Mouse (Mus musculus): Measurements from ENCODE around the gene Socs1.

Gene Socs1

DNA sequence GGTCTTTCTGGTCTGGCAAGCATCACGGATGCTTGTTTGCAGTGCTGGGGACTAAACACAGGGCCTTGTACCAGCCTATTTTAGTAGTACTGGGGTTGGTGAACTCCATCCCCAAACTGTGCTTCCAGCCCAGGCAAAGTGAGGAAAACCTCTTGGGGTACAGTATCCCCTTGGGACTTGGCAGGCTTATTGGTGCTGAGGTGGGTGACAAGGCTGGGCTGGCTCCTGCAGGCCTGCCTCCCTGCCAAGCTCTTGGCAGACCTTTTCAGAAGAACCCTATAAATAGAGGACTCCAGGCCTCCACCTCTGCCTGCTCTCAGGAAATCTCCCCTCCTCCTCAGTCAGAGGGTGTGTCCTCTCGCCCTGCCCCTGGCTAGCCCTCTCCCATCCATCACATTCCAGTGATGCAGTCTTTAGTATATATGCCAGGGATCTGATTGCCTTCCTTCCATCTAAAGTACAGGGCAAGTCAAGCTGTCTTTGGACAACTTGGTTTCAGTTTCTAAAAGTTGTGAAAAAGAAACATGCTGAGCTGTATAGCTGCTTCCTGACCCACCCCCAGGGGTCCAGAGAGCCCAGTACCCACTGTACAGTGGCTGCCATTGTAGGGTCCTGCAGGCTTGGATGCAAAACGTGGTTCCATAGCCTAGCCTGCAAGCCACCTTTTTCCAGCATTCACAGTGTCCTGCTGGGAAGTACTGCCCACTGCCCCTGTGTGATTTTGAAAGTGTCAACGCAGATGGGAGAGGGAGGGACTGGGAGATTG lies 1.6 kb upstream of the Socs1 start:
- DNase-seq (ENCODE audit: low spot score) = no peak

- DNase-seq (ENCODE audit: low spot score) = peak; percentile 81
Observed at GRCm38 (mm10) chr16:10786288-10786687, 952 bp upstream of the Socs1 start.

DNA sequence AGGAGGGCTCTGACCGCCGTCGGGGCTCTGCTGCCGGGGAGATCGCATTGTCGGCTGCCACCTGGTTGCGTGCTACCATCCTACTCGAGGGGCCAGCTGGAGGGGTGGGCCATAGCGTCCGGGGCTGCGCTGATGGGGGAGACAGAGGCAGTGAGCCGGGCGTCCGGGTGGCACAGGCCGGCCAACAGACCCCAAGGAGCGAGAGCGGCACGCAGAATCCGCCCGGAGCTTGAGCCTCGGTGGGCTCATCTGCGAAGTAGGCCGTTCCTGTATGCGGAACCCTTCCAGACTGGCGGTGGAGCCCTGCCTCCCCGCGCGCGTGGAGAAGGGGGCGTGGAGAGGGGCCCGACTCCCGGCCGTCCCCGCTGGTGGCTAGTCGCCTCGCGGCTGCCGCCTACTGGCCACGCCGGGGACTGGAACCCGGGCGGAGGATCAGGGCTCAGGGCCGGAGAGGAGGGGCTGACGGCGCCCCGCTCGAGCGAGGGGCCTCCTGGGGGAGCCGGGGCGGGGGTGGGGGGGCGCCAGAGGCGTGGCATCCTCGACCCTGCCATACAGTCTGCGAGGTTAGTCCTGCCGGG lies 454 bp downstream of the Socs1 start:
- DNase-seq (ENCODE audit: low spot score) = peak; percentile 97

GRCm38 (mm10) chr16:10783883-10784792 lies 1.2 kb downstream of the Socs1 start:
- peak; percentile 69 for DNase-seq (ENCODE audit: low spot score)

- no peak for DNase-seq (ENCODE audit: low spot score)
Observed at GRCm38 (mm10) chr16:10783451-10783850, 1.9 kb downstream of the Socs1 start.

DNA sequence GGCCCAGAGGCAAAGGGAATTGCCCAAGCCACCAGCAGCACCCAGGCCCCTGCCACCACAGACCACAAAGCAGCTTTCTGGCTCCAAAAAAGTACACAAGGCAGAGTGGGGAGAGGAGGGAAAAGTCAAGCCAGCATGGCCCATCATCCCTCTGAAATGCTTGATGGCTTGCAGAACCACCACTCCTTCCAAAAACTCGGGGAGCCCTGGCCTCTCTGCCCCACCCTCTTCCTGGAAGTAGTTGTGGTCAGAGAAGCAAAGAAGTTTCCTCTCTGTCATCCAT lies 2.2 kb downstream of the Socs1 start:
- DNase-seq (ENCODE audit: low spot score) = no peak

- DNase-seq (ENCODE audit: low spot score) = no peak
Observed at GRCm38 (mm10) chr16:10782377-10783151, 2.8 kb downstream of the Socs1 start.

DNA sequence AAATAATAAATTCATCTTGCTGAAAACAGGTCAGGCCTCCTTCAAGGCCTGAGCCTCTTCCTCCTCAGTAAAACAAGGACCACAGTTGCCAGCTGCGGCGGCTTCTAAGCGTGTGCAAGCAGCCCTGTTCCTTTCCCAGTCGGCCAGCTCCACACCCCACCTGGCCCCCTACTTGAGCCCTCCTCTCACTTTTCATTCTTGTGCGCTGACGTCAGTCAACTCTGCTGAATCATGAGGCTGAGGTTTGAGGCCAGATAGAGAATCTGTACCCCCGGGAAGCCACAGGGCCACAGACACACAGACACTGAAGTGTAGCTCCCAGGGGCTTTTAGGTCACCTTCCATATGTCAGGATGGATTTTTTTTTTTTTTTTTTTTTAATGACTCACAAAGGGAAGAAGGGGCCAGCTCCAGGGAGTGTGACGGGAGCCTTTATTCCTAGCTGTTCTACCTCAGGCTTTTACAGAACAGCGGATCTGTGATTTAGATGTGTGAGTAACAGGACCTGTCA lies 3.4 kb downstream of the Socs1 start:
- no peak for DNase-seq (ENCODE audit: low spot score)

DNA sequence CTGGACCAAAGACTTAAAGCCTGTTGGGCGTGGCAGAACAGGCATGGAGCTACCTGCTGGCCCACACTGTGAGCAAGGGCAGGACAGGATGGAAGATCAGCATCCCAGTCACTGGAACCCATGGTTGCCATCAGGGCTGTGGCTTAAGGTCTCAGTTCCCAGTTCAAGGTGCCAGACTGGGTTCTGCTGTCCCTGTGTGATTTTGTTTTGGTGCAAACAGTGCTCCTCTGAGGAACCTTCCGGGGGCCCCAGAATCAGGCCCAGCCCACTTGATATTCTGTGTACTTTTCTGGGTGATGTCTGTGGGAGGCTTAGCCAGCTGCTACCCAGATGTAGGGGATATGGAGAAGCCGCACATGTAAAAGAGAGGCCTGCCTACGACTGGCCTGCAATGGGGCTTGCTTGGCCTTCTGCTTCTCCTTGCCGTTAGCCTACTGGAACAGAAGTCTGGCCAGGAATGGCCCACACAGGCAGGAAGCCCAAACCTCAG lies 4.7 kb downstream of the Socs1 start:
- no peak for DNase-seq (ENCODE audit: low spot score)

- no peak for DNase-seq (ENCODE audit: low spot score)
Observed at GRCm38 (mm10) chr16:10777579-10778160, 7.7 kb downstream of the Socs1 start.

GRCm38 (mm10) chr16:10776322-10776721 lies 9.0 kb downstream of the Socs1 start:
- DNase-seq (ENCODE audit: low spot score) = no peak

DNA sequence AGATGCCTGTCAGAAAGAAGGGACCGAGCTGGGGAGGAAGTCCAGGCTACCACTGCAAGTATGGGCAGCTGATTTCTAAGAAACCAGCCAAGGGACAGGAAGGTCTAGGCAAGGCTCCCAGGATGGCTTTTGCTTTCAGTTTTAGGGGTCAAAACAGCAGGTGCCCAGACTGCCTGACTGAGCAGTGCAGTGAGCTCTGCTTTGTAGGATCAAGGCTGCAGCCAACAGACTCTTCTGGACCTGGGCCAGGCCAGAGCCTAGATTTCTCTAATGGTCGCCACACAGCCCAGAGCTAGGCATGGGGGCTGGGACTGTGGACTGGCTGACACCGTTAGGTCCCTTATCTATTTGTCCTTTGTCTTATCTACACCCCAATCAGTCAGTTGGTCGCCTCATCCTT lies 10.6 kb downstream of the Socs1 start:
- DNase-seq (ENCODE audit: low spot score) = no peak

DNA sequence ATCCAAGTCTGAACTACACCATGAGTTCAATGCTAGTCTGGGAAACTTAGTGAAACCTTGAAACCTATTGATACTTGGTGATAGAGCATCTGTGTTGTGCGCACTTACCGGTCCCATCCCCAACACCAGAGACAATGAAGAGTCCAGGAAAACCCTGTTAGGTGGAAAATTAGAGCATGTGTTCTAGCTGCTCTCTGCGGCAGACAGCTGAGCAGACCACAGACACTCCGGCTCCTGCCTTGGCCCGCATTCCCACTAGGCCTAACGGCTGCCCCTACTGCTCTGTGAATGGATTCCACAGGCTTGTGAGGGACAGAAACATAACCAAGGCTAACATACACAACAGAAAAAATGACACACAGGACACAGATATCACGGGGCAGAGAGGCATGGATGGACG lies 11.8 kb downstream of the Socs1 start:
- DNase-seq (ENCODE audit: low spot score) = no peak

DNA sequence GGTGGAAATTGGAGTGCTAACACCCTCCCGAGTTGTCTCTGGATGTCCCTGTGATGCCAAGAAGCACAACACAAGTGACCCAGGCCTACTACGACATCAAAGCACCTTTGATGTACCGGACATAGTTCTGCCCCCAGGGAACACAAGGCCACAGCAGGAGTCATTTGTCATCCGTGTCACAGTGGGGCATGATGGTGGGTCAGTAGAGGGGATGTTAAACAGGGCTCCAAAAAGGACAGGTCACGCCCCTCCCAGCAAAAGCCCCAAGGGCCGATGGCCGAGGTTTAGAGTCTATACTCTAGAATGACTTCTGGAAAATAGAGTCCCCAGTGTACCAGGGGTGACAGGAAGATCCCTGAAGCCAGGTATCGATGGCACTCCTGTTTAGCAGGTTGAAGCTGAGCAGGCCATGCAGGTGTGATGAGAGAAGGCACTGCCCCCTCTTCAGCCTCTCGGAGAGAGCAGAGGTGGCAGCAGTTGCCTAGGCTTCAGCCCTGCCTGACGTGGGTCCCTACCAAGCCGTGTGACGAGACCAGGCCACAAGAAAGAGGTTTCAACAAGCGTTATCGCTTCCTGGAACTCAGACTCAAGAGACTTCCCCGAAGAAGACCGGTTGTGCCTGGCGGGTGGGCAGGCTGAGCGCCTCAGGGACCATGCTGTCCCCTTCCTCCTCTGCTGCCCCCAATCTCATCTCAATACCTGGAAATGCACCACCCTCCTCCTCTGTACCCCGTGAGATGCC lies 13.4 kb downstream of the Socs1 start:
- no peak for DNase-seq (ENCODE audit: low spot score)

DNA sequence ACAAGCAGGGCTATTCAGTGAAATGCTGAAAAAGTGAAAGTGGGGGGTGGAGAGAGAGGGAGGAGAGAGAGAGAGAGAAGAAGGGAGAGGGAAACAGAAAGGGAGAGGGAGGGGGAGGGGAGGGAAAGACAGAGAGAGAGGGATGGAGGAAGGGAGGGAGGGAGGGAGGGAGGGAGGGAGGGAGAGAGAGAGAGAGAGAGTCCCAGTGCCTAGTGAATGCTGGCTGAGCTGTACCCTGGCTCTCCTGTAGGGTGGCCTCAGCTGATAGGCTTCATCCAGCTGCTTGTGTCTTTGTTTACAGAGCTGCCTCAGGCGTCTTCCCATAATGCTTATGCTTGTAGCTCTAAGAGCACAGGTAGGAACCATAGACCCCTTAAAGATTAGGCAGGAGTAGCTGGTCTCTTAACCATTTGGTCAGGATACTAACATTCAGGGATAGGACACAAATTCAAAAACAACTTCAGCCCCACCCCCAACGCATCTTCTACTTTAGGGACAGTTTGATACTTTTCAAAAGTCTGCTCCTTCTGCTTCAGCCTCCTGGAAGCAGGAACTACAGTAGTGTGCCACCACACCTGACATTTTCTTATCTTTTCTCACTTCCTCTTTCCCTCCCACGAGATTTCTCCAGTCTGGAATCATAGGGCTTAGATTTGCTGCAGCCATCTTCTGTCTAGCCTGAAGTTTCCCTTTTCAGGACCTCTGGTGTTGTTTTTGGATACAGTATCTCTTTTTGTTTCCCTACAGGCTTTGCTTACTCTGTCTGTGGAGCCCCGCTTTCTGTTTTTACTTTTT lies 14.6 kb downstream of the Socs1 start:
- DNase-seq (ENCODE audit: low spot score) = no peak

GRCm38 (mm10) chr16:10769661-10770060 lies 15.7 kb downstream of the Socs1 start:
- no peak for DNase-seq (ENCODE audit: low spot score)

DNA sequence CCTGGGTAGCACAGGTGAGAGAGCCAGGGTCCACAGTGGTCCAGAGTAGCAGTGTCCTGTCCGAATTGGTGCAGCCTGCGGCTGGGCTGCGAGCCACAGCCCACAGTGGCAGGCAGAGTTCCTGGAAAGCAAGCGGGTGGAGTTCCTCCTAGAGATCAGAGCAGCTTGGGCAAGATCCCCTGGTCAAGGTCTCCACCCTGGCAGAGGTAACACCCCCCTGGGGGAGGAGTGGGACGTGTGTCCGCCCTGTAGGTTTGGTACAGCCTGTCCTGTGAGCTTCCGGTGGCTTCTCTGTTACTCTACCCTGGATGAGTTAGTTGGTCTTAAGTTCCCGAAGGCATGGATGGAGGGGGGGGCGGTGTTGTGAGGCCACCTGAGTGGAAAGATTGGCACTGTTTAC lies 16.5 kb downstream of the Socs1 start:
- DNase-seq (ENCODE audit: low spot score) = no peak

DNA sequence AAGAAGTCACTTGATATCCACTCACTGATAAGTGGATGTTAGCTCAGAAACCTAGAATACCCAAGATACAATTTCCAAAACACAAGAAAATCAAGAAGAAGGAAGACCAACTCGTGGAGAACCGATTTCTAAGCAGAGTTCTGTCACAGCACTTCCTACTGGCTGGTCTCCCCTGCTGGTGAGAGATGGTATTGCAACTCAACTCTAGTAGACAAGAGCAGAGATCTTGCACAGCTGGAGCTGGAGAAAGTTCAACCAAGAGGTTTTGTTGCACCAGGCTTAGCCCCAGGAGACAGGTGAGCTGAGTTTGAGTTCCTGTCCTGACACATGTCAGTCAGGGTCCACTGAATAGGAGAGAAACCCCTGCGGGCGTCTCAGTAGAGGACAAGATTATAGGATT lies 18.2 kb downstream of the Socs1 start:
- DNase-seq (ENCODE audit: low spot score) = peak; percentile 83

DNA sequence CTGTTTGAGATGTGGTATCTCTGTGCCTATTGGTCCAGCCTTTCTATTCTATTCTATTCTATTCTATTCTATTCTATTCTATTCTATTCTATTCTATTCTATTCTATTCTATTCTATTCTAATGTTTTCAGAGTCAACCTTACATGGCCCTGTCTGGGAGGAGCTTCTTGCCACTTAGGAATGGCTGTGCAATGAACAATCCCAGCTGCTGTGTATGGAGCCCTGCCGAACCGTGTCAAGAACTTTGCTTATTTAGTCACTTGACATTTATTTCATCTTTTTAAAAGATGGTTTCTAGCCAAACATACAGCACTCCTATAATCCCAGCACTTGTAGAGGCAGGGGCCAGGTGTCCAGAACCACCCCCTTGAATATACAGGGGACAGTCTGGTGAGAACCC lies 21.0 kb downstream of the Socs1 start:
- DNase-seq (ENCODE audit: low spot score) = no peak
